Mouse (Mus musculus): Measurements from ENCODE around the gene Sult4a1. TPM values are rescaled to one million over a fixed set of nuclear protein-coding genes. Genes with fewer than 3 reads are reported as not detected.

Gene Sult4a1
- total and polyA plus RNA-seq, 3 experiments = not detected

DNA sequence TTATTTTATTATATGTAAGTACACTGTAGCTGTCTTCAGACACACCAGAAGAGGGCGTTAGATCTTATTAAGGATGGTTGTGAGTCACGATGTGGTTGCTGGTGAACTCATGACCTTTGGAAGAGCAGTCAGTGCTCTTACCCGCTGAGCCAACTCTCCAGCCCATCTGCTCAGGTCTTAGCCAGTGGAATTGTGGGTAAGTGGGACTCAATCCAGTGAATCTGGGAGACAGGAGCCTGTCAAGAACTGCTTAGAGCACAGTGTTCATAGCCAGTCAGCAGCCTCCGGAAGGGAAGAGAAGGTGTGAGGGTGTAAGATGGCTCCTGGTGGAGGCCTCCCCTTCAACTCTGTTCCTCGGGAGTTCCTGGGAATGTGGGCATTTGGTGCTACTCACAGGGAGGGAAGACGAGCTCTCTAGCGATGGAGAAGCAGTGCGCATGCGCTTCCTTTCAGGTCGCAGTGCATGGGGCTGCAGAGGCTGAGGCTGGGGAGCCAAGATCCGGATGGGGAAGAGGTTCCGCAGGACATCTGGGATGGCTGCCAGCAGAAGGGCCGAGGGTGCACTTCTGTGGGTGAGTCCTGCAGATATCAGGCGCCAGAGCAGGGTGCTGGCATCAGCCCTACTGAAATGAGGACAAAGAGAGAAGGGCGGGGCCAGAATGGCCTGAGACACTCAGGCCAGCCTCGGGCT, 25.7 kb upstream of the Sult4a1 start:
- H3K36me3 ChIP-seq (replicated peaks in 1 of 2; ENCODE audit: control insufficient read depth in 1 of 2, insufficient read depth in 1 of 2, low read length in 1 of 2) = no peaks in the 10 kb centered on the region
- H3K4me2 ChIP-seq (ENCODE audit: insufficient read depth, low read depth, poor library complexity, severe bottlenecking) = no peak overlapping the region
- dilution Hi-C loops (cut with MboI; ENCODE audit: extremely low pct_ligation_motif_present, extremely low pct_unique_long_range_greater_than_20kb, low sequenced_read_pairs) = no loop called here
- H3K27me3 ChIP-seq (replicated peaks) = peaks cover 67% of the 10 kb centered on the region
- H3K4me1 ChIP-seq (ENCODE audit: control insufficient read depth in 1 of 2, insufficient read depth in 2 of 2) = peaks cover 2 to 19% of the 10 kb centered on the region in 2 experiments; a peak in 1 of 4 replicates
- in situ Hi-C loops (cut with MboI; ENCODE audit: low pct_ligation_motif_present, low pct_unique_long_range_greater_than_20kb, low sequenced_read_pairs) = no loop called here
- H3K9ac ChIP-seq (ENCODE audit: insufficient read depth, low read depth) = no peak overlapping the region
- no peak overlapping the region for H3K4me3 ChIP-seq (replicated peaks in 1 of 3; ENCODE audit: low read depth in 2 of 3, low read length in 2 of 3, poor library complexity in 1 of 3)
- H3K9me3 ChIP-seq (replicated peaks; ENCODE audit: low read length) = peaks cover 6% of the 10 kb centered on the region
- TF ChIP-seq PAX5 (IDR thresholded peaks at IDR 0.05; ENCODE audit: low read length) = no peak
- no peak for TF ChIP-seq MAX (IDR thresholded peaks at IDR 0.05; ENCODE audit: low read length)
- no peak for TF ChIP-seq NELFE (IDR thresholded peaks at IDR 0.05; ENCODE audit: low read depth, low read length)
- no peak for TF ChIP-seq USF1 (IDR thresholded peaks at IDR 0.05; ENCODE audit: low read depth, low read length)
- TF ChIP-seq CHD1 (IDR thresholded peaks at IDR 0.05; ENCODE audit: low read depth, low read length) = no peak
- TF ChIP-seq ZKSCAN1 (IDR thresholded peaks at IDR 0.05; ENCODE audit: borderline replicate concordance, low read depth, low read length) = no peak
- no peak for TF ChIP-seq SMC3 (IDR thresholded peaks at IDR 0.05; ENCODE audit: low read depth, low read length)
- no peak for TF ChIP-seq JUN (IDR thresholded peaks at IDR 0.05; ENCODE audit: insufficient read depth, low read depth, low read length)
- no peak for TF ChIP-seq BHLHE40 (IDR thresholded peaks at IDR 0.05; ENCODE audit: low read depth, low read length)
- TF ChIP-seq ELF1 (IDR thresholded peaks at IDR 0.05; ENCODE audit: low read depth, low read length) = no peak
- no peak for TF ChIP-seq POLR2A (IDR thresholded peaks at IDR 0.05; ENCODE audit: low read depth, low read length)
- no peak for TF ChIP-seq KAT2A (IDR thresholded peaks at IDR 0.05; ENCODE audit: insufficient replicate concordance, low read length)
- TF ChIP-seq MXI1 (IDR thresholded peaks at IDR 0.05; ENCODE audit: low read depth, low read length) = no peak
- no peak for DNase-seq (ENCODE audit: extremely low read depth)
- no peaks in the 10 kb centered on the region for H3K79me2 ChIP-seq (replicated peaks; ENCODE audit: control insufficient read depth, extremely low read depth, insufficient read depth, poor library complexity, severe bottlenecking)
- H3K27ac ChIP-seq (ENCODE audit: insufficient read depth, low read depth) = no peak overlapping the region

DNA sequence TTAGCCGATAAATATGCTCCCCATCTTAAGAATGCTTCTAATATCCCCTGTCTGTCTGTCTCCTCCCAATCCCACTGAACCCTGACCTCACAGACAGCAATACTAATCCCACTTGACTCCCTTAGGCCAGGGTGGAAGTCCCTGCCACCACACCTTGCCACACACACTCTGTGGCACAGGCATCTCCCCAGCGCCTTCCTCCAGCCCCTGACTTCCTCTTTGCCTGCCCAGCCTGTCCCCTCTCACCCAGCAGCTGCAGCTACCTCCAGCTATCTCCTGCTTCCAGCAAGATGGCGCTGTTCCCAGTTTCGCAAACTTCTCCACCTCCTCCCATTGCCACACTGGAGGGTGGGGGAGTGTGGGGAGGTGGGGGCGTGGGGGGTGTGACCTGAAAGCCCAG, 21.3 kb upstream of the Sult4a1 start:
- H3K36me3 ChIP-seq (replicated peaks in 1 of 2; ENCODE audit: control insufficient read depth in 1 of 2, insufficient read depth in 1 of 2, low read length in 1 of 2) = no peaks in the 10 kb centered on the region
- no peaks in the 10 kb centered on the region for H3K9me3 ChIP-seq (replicated peaks; ENCODE audit: low read length)
- H3K27me3 ChIP-seq (replicated peaks) = peaks cover 51% of the 10 kb centered on the region
- no peak overlapping the region for H3K4me3 ChIP-seq (replicated peaks in 1 of 3; ENCODE audit: low read depth in 2 of 3, low read length in 2 of 3, poor library complexity in 1 of 3)
- H3K9ac ChIP-seq (ENCODE audit: insufficient read depth, low read depth) = no peak overlapping the region
- no peak overlapping the region for H3K27ac ChIP-seq (ENCODE audit: insufficient read depth, low read depth)
- TF ChIP-seq MAZ (IDR thresholded peaks at IDR 0.05; ENCODE audit: low read depth, low read length) (no peak), SIN3A (IDR thresholded peaks at IDR 0.05; ENCODE audit: low read length) (no peak), ZC3H11A (IDR thresholded peaks at IDR 0.05; ENCODE audit: low read depth, low read length) (no peak), GABPA (IDR thresholded peaks at IDR 0.05; ENCODE audit: insufficient replicate concordance, low read depth, low read length) (no peak), ELF1 (IDR thresholded peaks at IDR 0.05; ENCODE audit: low read depth, low read length) (no peak), CHD2 (IDR thresholded peaks at IDR 0.05; ENCODE audit: low read length) (no peak), NELFE (IDR thresholded peaks at IDR 0.05; ENCODE audit: low read depth, low read length) (no peak), SMC3 (IDR thresholded peaks at IDR 0.05; ENCODE audit: low read depth, low read length) (no peak), NRF1 (IDR thresholded peaks at IDR 0.05; ENCODE audit: low read depth, low read length) (no peak), TCF12 (IDR thresholded peaks at IDR 0.05; ENCODE audit: low read depth, low read length) (no peak), HCFC1 (IDR thresholded peaks at IDR 0.05; ENCODE audit: low read depth, low read length) (no peak), POLR2A (IDR thresholded peaks at IDR 0.05; ENCODE audit: low read depth, low read length) (no peak), JUN (IDR thresholded peaks at IDR 0.05; ENCODE audit: insufficient read depth, low read depth, low read length) (no peak), ZKSCAN1 (IDR thresholded peaks at IDR 0.05; ENCODE audit: borderline replicate concordance, low read depth, low read length) (no peak), BHLHE40 (IDR thresholded peaks at IDR 0.05; ENCODE audit: low read depth, low read length) (no peak), RCOR1 (conservative IDR thresholded peaks at IDR 0.05; ENCODE audit: low read depth, low read length) (no peak), ETS1 (conservative IDR thresholded peaks at IDR 0.05; ENCODE audit: low read depth, low read length) (no peak), MXI1 (IDR thresholded peaks at IDR 0.05; ENCODE audit: low read depth, low read length) (no peak)
- no peak for DNase-seq (ENCODE audit: extremely low read depth)
- in situ Hi-C loops (cut with MboI; ENCODE audit: low pct_ligation_motif_present, low pct_unique_long_range_greater_than_20kb, low sequenced_read_pairs) = no loop called here
- no peaks in the 10 kb centered on the region for H3K79me2 ChIP-seq (replicated peaks; ENCODE audit: control insufficient read depth, extremely low read depth, insufficient read depth, poor library complexity, severe bottlenecking)
- dilution Hi-C loops (cut with MboI; ENCODE audit: extremely low pct_ligation_motif_present, extremely low pct_unique_long_range_greater_than_20kb, low sequenced_read_pairs) = no loop called here
- H3K4me1 ChIP-seq (ENCODE audit: control insufficient read depth in 1 of 2, insufficient read depth in 2 of 2) = peaks cover 2 to 32% of the 10 kb centered on the region in 2 experiments; a peak in 2 of 4 replicates
- no peak overlapping the region for H3K4me2 ChIP-seq (ENCODE audit: insufficient read depth, low read depth, poor library complexity, severe bottlenecking)

Measured in CH12.LX (cell line).